Mouse (Mus musculus): ENCODE results near the gene Smg1. TPM values are rescaled to one million over a fixed set of nuclear protein-coding genes. Genes with fewer than 3 reads are reported as not detected.

Gene Smg1
- polyA plus RNA-seq, 1 experiment from 2014 or later = 17.4 TPM

- Histone ChIP-seq H3K36me3 (ENCODE audit: control insufficient read depth, insufficient read depth, low read length) (no peaks in the 10 kb centered on the region), H3K9me3 (ENCODE audit: control insufficient read depth, low read length) (no peaks in the 10 kb centered on the region), H3K4me3 (ENCODE audit: low read depth, low read length) (no peak overlapping the region), H3K27ac (ENCODE audit: low read depth, low read length) (no peak overlapping the region), H3K9ac (ENCODE audit: low read length) (no peak overlapping the region), H3K27me3 (ENCODE audit: control insufficient read depth, insufficient read depth, low read length) (no peaks in the 10 kb centered on the region), H3K4me2 (no peak overlapping the region), H3K4me1 (ENCODE audit: control insufficient read depth, insufficient read depth, low read length) (no peaks in the 10 kb centered on the region; the same call in 1 of the 2 replicates)
- DNase-seq (ENCODE audit: low spot score, missing footprints) (no peak), ATAC-seq (ENCODE audit: low FRiP score) (no peak)
- WGBS = 76% methylated on average over 7 of the region's 7 CpGs
Observed at GRCm38 (mm10) chr7:118274169-118274568, 30.7 kb upstream of the Smg1 start.

GRCm38 (mm10) chr7:118266099-118266498 lies 22.6 kb upstream of the Smg1 start:
- H3K4me3 ChIP-seq (ENCODE audit: low read depth, low read length) = no peak overlapping the region
- no peak overlapping the region for H3K27ac ChIP-seq (ENCODE audit: low read depth, low read length)
- H3K27me3 ChIP-seq (ENCODE audit: control insufficient read depth, insufficient read depth, low read length) = no peaks in the 10 kb centered on the region
- no peaks in the 10 kb centered on the region for H3K36me3 ChIP-seq (ENCODE audit: control insufficient read depth, insufficient read depth, low read length)
- no peak for ATAC-seq (ENCODE audit: low FRiP score)
- H3K9ac ChIP-seq (ENCODE audit: low read length) = no peak overlapping the region
- no peak for DNase-seq (ENCODE audit: low spot score, missing footprints)
- WGBS = 94% methylated on average over 6 of the region's 6 CpGs
- no peak overlapping the region for H3K4me2 ChIP-seq
- H3K4me1 ChIP-seq (ENCODE audit: control insufficient read depth, insufficient read depth, low read length) = no peaks in the 10 kb centered on the region
- no peaks in the 10 kb centered on the region for H3K9me3 ChIP-seq (ENCODE audit: control insufficient read depth, low read length)

GRCm38 (mm10) chr7:118263606-118264005 lies 20.1 kb upstream of the Smg1 start:
- Histone ChIP-seq H3K4me3 (ENCODE audit: low read depth, low read length) (no peak overlapping the region), H3K9me3 (ENCODE audit: control insufficient read depth, low read length) (no peaks in the 10 kb centered on the region), H3K27ac (ENCODE audit: low read depth, low read length) (no peak overlapping the region), H3K27me3 (ENCODE audit: control insufficient read depth, insufficient read depth, low read length) (no peaks in the 10 kb centered on the region), H3K36me3 (ENCODE audit: control insufficient read depth, insufficient read depth, low read length) (no peaks in the 10 kb centered on the region), H3K9ac (ENCODE audit: low read length) (no peak overlapping the region), H3K4me1 (ENCODE audit: control insufficient read depth, insufficient read depth, low read length) (no peaks in the 10 kb centered on the region), H3K4me2 (no peak overlapping the region)
- 69% methylated on average over 1 of the region's 1 CpGs for WGBS
- DNase-seq (ENCODE audit: low spot score, missing footprints) = no peak
- no peak for ATAC-seq (ENCODE audit: low FRiP score)

- Histone ChIP-seq H3K27me3 (ENCODE audit: control insufficient read depth, insufficient read depth, low read length) (no peaks in the 10 kb centered on the region), H3K4me1 (ENCODE audit: control insufficient read depth, insufficient read depth, low read length) (no peaks in the 10 kb centered on the region), H3K9ac (ENCODE audit: low read length) (no peak overlapping the region), H3K9me3 (ENCODE audit: control insufficient read depth, low read length) (no peaks in the 10 kb centered on the region), H3K4me2 (no peak overlapping the region), H3K27ac (ENCODE audit: low read depth, low read length) (no peak overlapping the region), H3K4me3 (ENCODE audit: low read depth, low read length) (no peak overlapping the region), H3K36me3 (ENCODE audit: control insufficient read depth, insufficient read depth, low read length) (no peaks in the 10 kb centered on the region)
- 79% methylated on average over 5 of the region's 5 CpGs for WGBS
- DNase-seq (ENCODE audit: low spot score, missing footprints) (no peak), ATAC-seq (ENCODE audit: low FRiP score) (no peak)
Observed at GRCm38 (mm10) chr7:118262409-118262808, 18.9 kb upstream of the Smg1 start.

- Histone ChIP-seq H3K9me3 (ENCODE audit: control insufficient read depth, low read length) (no peaks in the 10 kb centered on the region), H3K4me2 (no peak overlapping the region), H3K36me3 (ENCODE audit: control insufficient read depth, insufficient read depth, low read length) (no peaks in the 10 kb centered on the region), H3K9ac (ENCODE audit: low read length) (no peak overlapping the region), H3K27ac (ENCODE audit: low read depth, low read length) (no peak overlapping the region), H3K4me1 (ENCODE audit: control insufficient read depth, insufficient read depth, low read length) (no peaks in the 10 kb centered on the region), H3K4me3 (ENCODE audit: low read depth, low read length) (no peak overlapping the region), H3K27me3 (ENCODE audit: control insufficient read depth, insufficient read depth, low read length) (no peaks in the 10 kb centered on the region)
- no peak for ATAC-seq (ENCODE audit: low FRiP score)
- no peak for DNase-seq (ENCODE audit: low spot score, missing footprints)
- WGBS = 91% methylated on average over 7 of the region's 7 CpGs
Observed at GRCm38 (mm10) chr7:118259676-118260305, 16.3 kb upstream of the Smg1 start.

- DNase-seq (ENCODE audit: low spot score, missing footprints) (no peak), ATAC-seq (ENCODE audit: low FRiP score) (no peak)
- Histone ChIP-seq H3K4me2 (no peak overlapping the region), H3K4me3 (ENCODE audit: low read depth, low read length) (no peak overlapping the region), H3K9ac (ENCODE audit: low read length) (no peak overlapping the region), H3K27me3 (ENCODE audit: control insufficient read depth, insufficient read depth, low read length) (no peaks in the 10 kb centered on the region), H3K36me3 (ENCODE audit: control insufficient read depth, insufficient read depth, low read length) (no peaks in the 10 kb centered on the region), H3K4me1 (ENCODE audit: control insufficient read depth, insufficient read depth, low read length) (no peaks in the 10 kb centered on the region), H3K9me3 (ENCODE audit: control insufficient read depth, low read length) (no peaks in the 10 kb centered on the region), H3K27ac (ENCODE audit: low read depth, low read length) (no peak overlapping the region)
Observed at GRCm38 (mm10) chr7:118258451-118258850, 15.0 kb upstream of the Smg1 start.

DNA sequence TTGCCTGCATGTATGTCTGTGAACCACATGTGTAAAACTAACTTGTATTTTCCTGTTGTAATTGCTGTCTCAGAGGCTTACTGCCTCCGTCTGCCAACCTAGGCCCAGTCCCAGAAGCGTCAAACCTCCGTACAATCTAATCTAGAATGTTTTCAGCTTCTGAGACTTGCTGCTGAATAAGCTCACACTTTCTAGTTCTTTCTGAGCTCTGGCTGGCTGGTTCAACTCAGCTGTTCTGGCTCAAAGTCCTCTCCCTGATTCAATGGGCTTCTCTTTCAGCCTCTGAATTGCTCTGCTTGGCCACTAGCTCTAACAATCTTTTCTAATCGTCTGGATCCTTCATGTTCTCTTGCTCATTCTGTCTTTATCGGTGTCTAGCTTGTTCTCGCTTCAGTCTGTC lies 13.3 kb upstream of the Smg1 start:
- DNase-seq (ENCODE audit: low spot score, missing footprints) (no peak), ATAC-seq (ENCODE audit: low FRiP score) (no peak)
- Histone ChIP-seq H3K27me3 (ENCODE audit: control insufficient read depth, insufficient read depth, low read length) (no peaks in the 10 kb centered on the region), H3K4me3 (ENCODE audit: low read depth, low read length) (no peak overlapping the region), H3K36me3 (ENCODE audit: control insufficient read depth, insufficient read depth, low read length) (no peaks in the 10 kb centered on the region), H3K9me3 (ENCODE audit: control insufficient read depth, low read length) (no peaks in the 10 kb centered on the region), H3K27ac (ENCODE audit: low read depth, low read length) (no peak overlapping the region), H3K4me1 (ENCODE audit: control insufficient read depth, insufficient read depth, low read length) (no peaks in the 10 kb centered on the region), H3K4me2 (no peak overlapping the region), H3K9ac (ENCODE audit: low read length) (no peak overlapping the region)
- WGBS = 89% methylated on average over 6 of the region's 6 CpGs

GRCm38 (mm10) chr7:118254460-118254859 lies 11.0 kb upstream of the Smg1 start:
- H3K9me3 ChIP-seq (ENCODE audit: control insufficient read depth, low read length) = no peaks in the 10 kb centered on the region
- whole genome bisulfite sequencing = 61% methylated on average over 8 of the region's 8 CpGs
- H3K36me3 ChIP-seq (ENCODE audit: control insufficient read depth, insufficient read depth, low read length) = no peaks in the 10 kb centered on the region
- DNase-seq (ENCODE audit: low spot score, missing footprints) = no peak
- ATAC-seq (ENCODE audit: low FRiP score) = no peak
- H3K4me2 ChIP-seq = no peak overlapping the region
- H3K27ac ChIP-seq (ENCODE audit: low read depth, low read length) = no peak overlapping the region
- no peak overlapping the region for H3K9ac ChIP-seq (ENCODE audit: low read length)
- H3K27me3 ChIP-seq (ENCODE audit: control insufficient read depth, insufficient read depth, low read length) = no peaks in the 10 kb centered on the region
- H3K4me3 ChIP-seq (ENCODE audit: low read depth, low read length) = no peak overlapping the region
- no peaks in the 10 kb centered on the region for H3K4me1 ChIP-seq (ENCODE audit: control insufficient read depth, insufficient read depth, low read length)

DNA sequence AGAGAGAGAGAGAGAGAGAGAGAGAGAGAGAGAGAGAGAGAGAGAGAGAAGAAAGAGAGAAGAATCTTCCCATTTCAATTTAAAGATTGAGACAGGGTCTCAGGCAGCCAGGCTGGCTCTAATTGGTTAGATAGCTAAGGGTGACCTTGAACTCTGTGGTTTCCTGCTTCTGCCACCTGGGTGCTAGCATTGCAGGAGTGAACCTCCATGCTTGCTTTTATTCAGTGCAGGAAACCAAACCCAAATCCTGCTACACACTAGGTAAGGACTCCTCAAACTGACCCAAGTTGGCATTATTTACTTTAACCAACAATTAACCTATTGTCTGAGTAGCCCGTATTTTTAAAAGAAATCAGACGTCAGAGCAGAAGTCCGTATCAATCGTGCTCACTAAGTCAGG lies 10.5 kb upstream of the Smg1 start:
- Histone ChIP-seq H3K36me3 (ENCODE audit: control insufficient read depth, insufficient read depth, low read length) (no peaks in the 10 kb centered on the region), H3K4me2 (no peak overlapping the region), H3K4me3 (ENCODE audit: low read depth, low read length) (no peak overlapping the region), H3K27me3 (ENCODE audit: control insufficient read depth, insufficient read depth, low read length) (no peaks in the 10 kb centered on the region), H3K4me1 (ENCODE audit: control insufficient read depth, insufficient read depth, low read length) (no peaks in the 10 kb centered on the region), H3K9me3 (ENCODE audit: control insufficient read depth, low read length) (no peaks in the 10 kb centered on the region), H3K27ac (ENCODE audit: low read depth, low read length) (no peak overlapping the region), H3K9ac (ENCODE audit: low read length) (no peak overlapping the region)
- 75% methylated on average over 4 of the region's 4 CpGs for WGBS
- no peak for DNase-seq (ENCODE audit: low spot score, missing footprints)
- ATAC-seq (ENCODE audit: low FRiP score) = no peak
